15 mouse cellular contexts compared by ENCODE assay signal in genomic region chr12:75992946-75993345, GRCm38 (mm10).
"Had no signal": no experiment of that assay in that cellular context is flagged by ENCODE, and none has a peak within 500 bp of the region (broad histone marks: within the 10 kb centered on the region; RNA-seq: fewer than 3 reads in every experiment).

No protein-coding gene starts in this region.

- ATAC-seq: intestine, postnatal 0 days; midbrain, embryonic 15.5 days had no signal

- H3K36me3 ChIP-seq: liver, embryonic 13.5 days had no signal

- H3K27ac ChIP-seq: liver, embryonic 13.5 days; macrophage; midbrain, embryonic 12.5 days; midbrain, embryonic 15.5 days; neural tube, embryonic 12.5 days; neural tube, embryonic 15.5 days; stomach, postnatal 0 days had no signal

- H3K4me1 ChIP-seq: liver, embryonic 13.5 days; midbrain, embryonic 12.5 days; midbrain, embryonic 15.5 days; neural tube, embryonic 12.5 days; neural tube, embryonic 15.5 days had no signal

- H3K4me2 ChIP-seq: liver, embryonic 13.5 days; midbrain, embryonic 12.5 days; midbrain, embryonic 15.5 days; neural tube, embryonic 12.5 days; neural tube, embryonic 15.5 days had no signal

- H3K9me3 ChIP-seq: liver, embryonic 13.5 days; midbrain, embryonic 12.5 days; midbrain, embryonic 15.5 days; neural tube, embryonic 12.5 days; neural tube, embryonic 15.5 days had no signal

- H3K27me3 ChIP-seq: liver, embryonic 13.5 days; midbrain, embryonic 12.5 days; midbrain, embryonic 15.5 days; neural tube, embryonic 12.5 days; neural tube, embryonic 15.5 days had no signal

- H3K4me3 ChIP-seq: liver, embryonic 13.5 days; midbrain, embryonic 12.5 days; midbrain, embryonic 15.5 days; neural tube, embryonic 12.5 days; neural tube, embryonic 15.5 days had no signal

- H3K9ac ChIP-seq: liver, embryonic 13.5 days; midbrain, embryonic 12.5 days; midbrain, embryonic 15.5 days; neural tube, embryonic 12.5 days; neural tube, embryonic 15.5 days had no signal

- DNase-seq: liver, embryonic 13.5 days; lung, adult 2 months; lung, postnatal 14 days; right cerebral cortex, postnatal 14 days; right cerebral cortex, postnatal 4 days; thymus, adult 2 months; thymus, postnatal 14 days; thymus, postnatal 4 days had no signal
